Mouse (Mus musculus) embryonic facial prominence, embryonic 14.5 days (tissue): ENCODE measurements around the gene Gtf2ird1. TPM values are rescaled to one million over a fixed set of nuclear protein-coding genes. Genes with fewer than 3 reads are reported as not detected.
"Not testable (repeated sequence)": the region's sequence is repeated elsewhere in the genome, so short reads cannot be mapped to it uniquely, and the experiment has no call there.

Experiments used
- ATAC-seq: fragments of 200-750 bp; cut with Nextera tagmentation; 2 replicates; pipeline ENCODE4 v1.8.0; 2017; ENCODE audit warnings: low read depth, moderate number of reproducible peaks, moderate TSS enrichment
- DNase-seq: peaks from one replicate; pipeline ENCODE4 v3.0.0-alpha.2; 2015; ENCODE audit warnings: low spot score
- H3K27ac ChIP-seq: fragments of 300-500 bp; sonication (generic); replicated peaks from 2 replicates; pipeline ENCODE4 v1.5.1; 2014; ENCODE audit warnings: low read depth, mild to moderate bottlenecking, low read length, moderate library complexity
- H3K27me3 ChIP-seq: fragments of 300-500 bp; sonication (generic); replicated peaks from 2 replicates; pipeline ENCODE4 v1.6.1; 2014; ENCODE audit warnings: low read length; ENCODE audit not compliant: control insufficient read depth, insufficient read depth
- H3K36me3 ChIP-seq: fragments of 300-500 bp; sonication (generic); 2 replicates; pipeline ENCODE4 v1.6.1; 2014; ENCODE audit warnings: low read length, mixed read lengths; ENCODE audit not compliant: control insufficient read depth, insufficient read depth
- H3K4me1 ChIP-seq: fragments of 300-500 bp; sonication (generic); 2 replicates; pipeline ENCODE4 v1.6.1; 2014; ENCODE audit warnings: antibody characterized with exemption, low read length; ENCODE audit not compliant: control insufficient read depth, insufficient read depth
- H3K4me2 ChIP-seq: fragments of 300-500 bp; sonication (generic); 2 replicates; pipeline ENCODE4 v1.6.1; 2014; ENCODE audit warnings: low read depth, mild to moderate bottlenecking, low read length, moderate library complexity, mixed read lengths
- H3K4me3 ChIP-seq: fragments of 300-500 bp; sonication (generic); 2 replicates; pipeline ENCODE4 v1.5.1; 2014; ENCODE audit warnings: low read depth, mild to moderate bottlenecking, low read length
- H3K9ac ChIP-seq: fragments of 300-500 bp; sonication (generic); 2 replicates; pipeline ENCODE4 v1.6.1; 2014; ENCODE audit warnings: low read depth, mild to moderate bottlenecking, low read length, moderate library complexity, mixed read lengths
- H3K9me3 ChIP-seq: fragments of 300-500 bp; sonication (generic); 2 replicates; pipeline ENCODE4 v1.6.1; 2016; ENCODE audit warnings: low read length; ENCODE audit not compliant: control insufficient read depth
- WGBS: fragments of 180-500 bp; shearing (Covaris S2); extraction: QIAGEN DNeasy Blood & Tissue Kit; methylation state at CpG from one replicate; pipeline ENCODE4 v1.1.7; 2014; 5-methylcytosine and 5-hydroxymethylcytosine counted together
- polyA plus RNA-seq: library from polyadenylated mRNA; unstranded; fragments of >200 nt; fragmentation: Nextera tagmentation; extraction: Ambion mirVana; gene quantifications from 2 replicates; pipeline ENCODE4 v1.2.1, GENCODE M21; 2014

Gene Gtf2ird1
- polyA plus RNA-seq, 1 experiment from 2014 or later, result 80.3 TPM

DNA sequence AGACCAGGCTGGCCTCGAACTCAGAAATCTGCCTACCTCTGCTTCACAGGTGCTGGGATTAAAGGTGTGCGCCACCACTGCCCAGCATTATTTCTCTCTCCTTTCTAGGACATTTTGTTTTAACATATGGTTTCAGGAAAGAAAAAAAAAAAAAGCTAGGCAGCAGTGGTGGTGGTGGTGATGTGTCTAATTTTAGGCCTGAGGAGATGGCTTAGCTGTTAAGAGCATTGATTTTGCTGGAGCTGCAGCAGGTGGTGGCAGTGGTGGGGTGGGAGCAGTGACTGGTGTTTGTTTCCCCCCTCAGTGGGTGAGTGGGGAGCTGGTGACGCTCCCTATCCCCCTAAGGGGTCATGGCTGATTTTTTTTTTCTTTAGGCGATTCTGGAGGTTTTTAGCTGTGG lies 103.4 kb downstream of the Gtf2ird1 start:
- H3K9ac ChIP-seq, result no peak overlapping the region
- no peaks in the 10 kb centered on the region for H3K27me3 ChIP-seq
- peaks cover 12% of the 10 kb centered on the region for H3K4me1 ChIP-seq
- ATAC-seq (no peak), DNase-seq (peak; percentile 20)
- H3K9me3 ChIP-seq, result no peaks in the 10 kb centered on the region
- H3K4me3 ChIP-seq, result no peak overlapping the region
- no peak overlapping the region; the same call in 1 of the 2 replicates for H3K27ac ChIP-seq
- H3K4me2 ChIP-seq, result no peak overlapping the region
- 55% methylated on average over 4 of the region's 4 CpGs for WGBS
- H3K36me3 ChIP-seq, result peaks cover 20% of the 10 kb centered on the region

DNA sequence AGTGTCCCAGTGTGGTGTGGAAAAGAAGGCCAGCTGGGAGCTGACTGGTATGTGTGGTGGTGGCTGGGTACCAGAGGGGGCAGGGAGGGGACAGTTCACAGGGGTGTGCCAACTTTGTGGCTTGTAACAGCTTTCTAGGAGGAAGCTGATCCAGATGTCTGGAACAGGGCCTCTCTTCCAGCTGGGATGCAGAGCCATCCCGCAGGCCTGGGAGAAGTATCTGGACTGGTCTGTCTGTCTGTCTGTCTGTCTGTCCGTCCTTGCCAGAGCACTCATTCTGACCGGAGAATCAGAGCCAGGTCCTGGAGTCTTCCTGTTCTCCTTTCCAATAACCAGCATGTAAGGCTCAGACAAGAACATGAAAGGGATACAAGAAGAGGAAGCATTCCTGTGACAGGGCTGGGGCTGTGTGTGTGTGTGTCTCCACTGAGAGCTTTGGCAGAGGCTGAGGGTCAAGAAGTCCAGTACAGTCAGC lies 104.0 kb downstream of the Gtf2ird1 start:
- Histone ChIP-seq H3K4me3 (no peak overlapping the region), H3K4me1 (peaks cover 12% of the 10 kb centered on the region), H3K27ac (no peak overlapping the region; the same call in 1 of the 2 replicates), H3K4me2 (no peak overlapping the region), H3K36me3 (peaks cover 15% of the 10 kb centered on the region), H3K27me3 (no peaks in the 10 kb centered on the region), H3K9ac (no peak overlapping the region), H3K9me3 (no peaks in the 10 kb centered on the region)
- ATAC-seq (peak; percentile 30; the same call in 1 of the 2 replicates), DNase-seq (peak; percentile 59)
- WGBS, result 56% methylated on average over 3 of the region's 3 CpGs

DNA sequence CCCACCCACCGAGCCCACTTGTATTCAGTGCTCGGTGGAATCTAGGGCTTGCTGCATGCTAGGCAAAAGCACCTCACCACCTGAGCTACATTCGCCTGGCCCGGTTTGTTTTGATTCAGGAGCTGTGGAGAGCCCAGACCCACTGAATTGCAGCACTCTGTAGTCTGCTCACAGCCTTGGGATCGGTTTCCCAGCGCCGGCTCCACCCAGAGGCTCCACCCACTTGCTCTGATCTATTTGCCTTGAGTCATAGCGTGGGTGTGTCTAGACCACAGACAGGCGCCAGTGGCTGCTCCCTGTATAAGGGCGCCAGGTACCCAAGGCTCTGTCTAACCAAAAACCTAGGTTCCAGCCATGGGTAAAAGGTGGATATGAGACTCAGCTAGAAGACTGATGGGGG lies 105.9 kb downstream of the Gtf2ird1 start:
- DNase-seq (peak; percentile 92), ATAC-seq (peak; percentile 90)
- H3K4me1 ChIP-seq, result peaks cover 12% of the 10 kb centered on the region
- 17% methylated on average over 10 of the region's 10 CpGs for WGBS
- no peaks in the 10 kb centered on the region for H3K36me3 ChIP-seq
- H3K27me3 ChIP-seq, result no peaks in the 10 kb centered on the region
- peak overlapping the region; percentile 6; the same call in 1 of the 2 replicates for H3K27ac ChIP-seq
- no peak overlapping the region for H3K4me3 ChIP-seq
- no peaks in the 10 kb centered on the region for H3K9me3 ChIP-seq
- no peak overlapping the region for H3K9ac ChIP-seq
- peak overlapping the region; percentile 37 for H3K4me2 ChIP-seq

DNA sequence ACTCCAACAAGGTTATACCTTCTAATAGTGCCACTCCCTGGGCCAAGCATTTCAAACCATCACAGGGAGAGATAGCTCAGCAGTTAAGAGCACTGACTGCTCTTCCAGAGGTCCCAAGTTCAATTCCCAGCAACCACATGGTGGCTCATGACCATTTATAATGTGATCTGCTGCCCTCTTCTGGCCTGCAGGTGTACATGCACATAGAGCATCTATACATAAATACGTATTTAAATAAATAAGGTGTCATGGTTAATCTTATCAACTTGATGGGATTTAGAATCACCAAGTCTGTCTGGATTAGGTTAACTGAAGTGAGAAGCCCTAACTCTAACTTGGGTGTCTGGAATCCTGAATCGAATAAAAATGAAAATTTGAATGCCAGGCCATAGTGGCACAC lies 109.5 kb downstream of the Gtf2ird1 start:
- WGBS, result 70% methylated on average over 2 of the region's 2 CpGs
- Histone ChIP-seq H3K4me3 (no peak overlapping the region), H3K4me1 (peaks cover 3% of the 10 kb centered on the region; the same call in 1 of the 2 replicates), H3K4me2 (no peak overlapping the region), H3K27me3 (no peaks in the 10 kb centered on the region), H3K9ac (no peak overlapping the region), H3K27ac (no peak overlapping the region), H3K9me3 (no peaks in the 10 kb centered on the region), H3K36me3 (no peaks in the 10 kb centered on the region)
- DNase-seq, result no peak
- ATAC-seq, result no peak

DNA sequence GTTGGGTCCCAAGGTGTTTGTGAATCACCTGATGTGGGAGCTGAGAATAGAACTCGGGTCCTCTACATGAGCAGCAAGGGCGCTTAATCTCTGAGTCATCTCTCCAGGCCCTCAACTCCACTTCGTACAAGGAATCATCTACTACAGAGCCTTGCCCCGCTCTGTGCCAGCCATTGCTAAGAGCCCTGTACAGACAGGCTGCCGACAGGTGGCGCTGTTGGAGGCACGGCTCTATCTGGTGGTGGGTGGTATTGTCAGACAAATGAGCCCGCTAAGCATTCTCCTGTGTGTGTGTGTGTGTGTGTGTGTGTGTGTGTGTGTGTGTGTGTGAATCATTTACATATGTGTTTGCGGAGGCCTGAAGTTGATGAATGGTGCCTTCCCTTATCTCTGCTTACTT lies 111.1 kb downstream of the Gtf2ird1 start:
- Histone ChIP-seq H3K4me1 (no peaks in the 10 kb centered on the region; the same call in 1 of the 2 replicates), H3K27ac (no peak overlapping the region), H3K36me3 (no peaks in the 10 kb centered on the region), H3K9me3 (no peaks in the 10 kb centered on the region), H3K27me3 (no peaks in the 10 kb centered on the region), H3K4me3 (no peak overlapping the region), H3K9ac (no peak overlapping the region), H3K4me2 (no peak overlapping the region)
- DNase-seq (no peak), ATAC-seq (no peak)
- WGBS, result 80% methylated on average over 8 of the region's 9 CpGs

DNA sequence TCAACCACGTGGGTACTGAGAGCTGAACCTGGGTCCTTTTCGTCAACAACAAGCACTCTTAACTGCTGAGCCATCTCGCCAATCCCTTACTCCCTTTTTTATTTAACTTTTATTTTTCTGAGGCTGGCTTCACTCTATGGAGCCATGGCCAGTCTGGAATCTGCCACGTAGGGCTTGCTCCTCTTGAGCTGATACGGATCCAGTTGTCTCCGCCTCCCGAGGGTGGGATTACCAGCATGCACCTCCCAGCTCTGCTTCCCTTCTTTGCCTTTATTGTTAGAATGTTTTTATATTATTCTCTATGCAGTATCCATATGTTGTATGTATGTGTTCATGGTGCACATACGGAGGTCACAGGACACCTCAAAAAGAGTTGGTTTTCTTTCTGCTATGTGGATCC lies 112.4 kb downstream of the Gtf2ird1 start:
- H3K4me3 ChIP-seq, result no peak overlapping the region
- ATAC-seq (no peak), DNase-seq (no peak)
- no peaks in the 10 kb centered on the region for H3K27me3 ChIP-seq
- no peak overlapping the region for H3K9ac ChIP-seq
- no peaks in the 10 kb centered on the region for H3K36me3 ChIP-seq
- H3K4me2 ChIP-seq, result no peak overlapping the region
- H3K27ac ChIP-seq, result no peak overlapping the region
- no peaks in the 10 kb centered on the region for H3K9me3 ChIP-seq
- WGBS, result 78% methylated on average over 8 of the region's 8 CpGs
- H3K4me1 ChIP-seq, result no peaks in the 10 kb centered on the region

DNA sequence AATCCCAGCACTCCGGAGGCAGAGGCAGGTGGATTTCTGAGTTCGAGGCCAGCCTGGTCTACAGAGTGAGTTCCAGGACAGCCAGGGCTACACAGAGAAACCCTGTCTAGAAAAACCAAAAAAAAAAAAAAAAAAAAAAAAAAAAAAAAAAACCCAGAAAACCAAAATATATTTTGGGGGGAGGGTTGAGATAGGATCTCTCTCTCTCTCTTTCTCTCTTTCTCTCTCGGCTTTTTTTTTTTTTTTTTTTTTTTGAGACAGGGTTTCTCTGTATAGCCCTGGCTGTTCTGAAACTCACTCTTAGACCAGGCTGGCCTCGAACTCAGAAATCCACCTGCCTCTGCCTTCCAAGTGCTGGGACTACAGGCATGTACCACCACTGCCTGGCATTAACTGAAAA lies 113.0 kb downstream of the Gtf2ird1 start:
- not testable (repeated sequence) for H3K9me3 ChIP-seq, H3K4me1 ChIP-seq, H3K36me3 ChIP-seq, H3K27me3 ChIP-seq, ATAC-seq, H3K27ac ChIP-seq, DNase-seq, H3K9ac ChIP-seq, H3K4me2 ChIP-seq, H3K4me3 ChIP-seq
- WGBS, result 77% methylated on average over 4 of the region's 4 CpGs

DNA sequence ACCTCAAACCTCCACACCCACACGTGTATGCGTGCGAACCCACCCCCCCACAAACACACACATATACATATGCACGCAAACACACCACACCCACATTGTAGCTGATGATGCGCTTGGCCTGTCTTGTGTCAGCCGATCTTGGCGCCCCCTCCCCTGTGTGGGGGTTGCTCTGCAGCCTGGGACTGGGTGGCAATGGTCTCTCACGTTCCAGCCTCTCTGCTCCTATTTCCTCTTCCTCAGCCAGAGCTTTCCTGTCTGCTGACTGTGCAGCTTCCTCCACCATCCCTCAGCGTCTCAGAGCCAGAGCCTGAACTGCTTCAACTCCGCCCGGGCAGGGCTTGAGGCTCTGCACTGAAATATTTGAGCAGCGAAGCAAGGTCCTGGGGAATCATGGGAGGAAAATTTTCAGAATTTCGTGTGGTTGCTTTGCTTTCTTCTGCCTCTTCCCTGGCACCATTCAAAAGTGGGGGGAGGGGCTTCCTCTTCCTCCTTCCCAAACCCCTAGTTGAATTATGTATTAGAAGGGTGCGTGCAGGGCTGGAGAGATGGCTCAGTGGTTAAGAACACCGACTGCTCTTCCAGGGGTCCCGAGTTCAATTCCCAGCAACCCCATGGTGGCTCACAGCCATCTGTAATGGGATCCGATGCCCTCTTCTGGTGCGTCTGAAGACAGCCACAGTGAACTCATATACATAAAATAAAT lies 113.9 kb downstream of the Gtf2ird1 start:
- ATAC-seq, result 0 out of 2 replicates have a peak, but pooled peaks have one; percentile 27
- no peaks in the 10 kb centered on the region for H3K9me3 ChIP-seq
- no peaks in the 10 kb centered on the region for H3K4me1 ChIP-seq
- H3K4me2 ChIP-seq, result no peak overlapping the region
- WGBS, result 75% methylated on average over 18 of the region's 18 CpGs
- no peak for DNase-seq
- H3K27me3 ChIP-seq, result no peaks in the 10 kb centered on the region
- H3K36me3 ChIP-seq, result no peaks in the 10 kb centered on the region
- no peak overlapping the region for H3K4me3 ChIP-seq
- no peak overlapping the region for H3K9ac ChIP-seq
- no peak overlapping the region for H3K27ac ChIP-seq

DNA sequence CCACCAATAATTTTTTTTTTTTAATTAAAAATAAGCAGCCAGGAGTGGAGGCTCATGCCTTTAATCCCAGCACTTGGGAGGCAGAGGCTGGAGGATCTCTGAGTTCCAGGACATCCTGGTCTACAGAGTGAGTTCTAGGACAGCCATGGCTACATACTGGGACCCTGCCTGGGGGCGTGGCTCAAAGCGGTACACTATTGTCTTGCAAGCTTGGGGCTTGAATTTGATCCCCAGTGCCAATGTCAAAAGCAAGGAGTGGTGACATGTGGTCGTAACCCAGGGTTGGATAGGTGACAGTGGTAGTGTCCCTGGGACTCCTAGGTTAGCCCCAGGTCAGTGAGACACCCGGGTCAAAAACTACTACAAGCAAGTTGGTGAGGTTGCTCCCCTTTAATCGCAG lies 114.8 kb downstream of the Gtf2ird1 start:
- Histone ChIP-seq H3K27me3 (no peaks in the 10 kb centered on the region), H3K9me3 (no peaks in the 10 kb centered on the region), H3K4me2 (no peak overlapping the region), H3K27ac (no peak overlapping the region), H3K4me3 (no peak overlapping the region), H3K4me1 (no peaks in the 10 kb centered on the region), H3K9ac (no peak overlapping the region), H3K36me3 (no peaks in the 10 kb centered on the region)
- no peak for DNase-seq
- 93% methylated on average over 5 of the region's 5 CpGs for WGBS
- ATAC-seq, result no peak
